Mouse (Mus musculus): ENCODE data around the gene Serpina1a.
"Not testable (repeated sequence)": the region's sequence is repeated elsewhere in the genome, so short reads cannot be mapped to it uniquely, and the experiment has no call there.

DNA sequence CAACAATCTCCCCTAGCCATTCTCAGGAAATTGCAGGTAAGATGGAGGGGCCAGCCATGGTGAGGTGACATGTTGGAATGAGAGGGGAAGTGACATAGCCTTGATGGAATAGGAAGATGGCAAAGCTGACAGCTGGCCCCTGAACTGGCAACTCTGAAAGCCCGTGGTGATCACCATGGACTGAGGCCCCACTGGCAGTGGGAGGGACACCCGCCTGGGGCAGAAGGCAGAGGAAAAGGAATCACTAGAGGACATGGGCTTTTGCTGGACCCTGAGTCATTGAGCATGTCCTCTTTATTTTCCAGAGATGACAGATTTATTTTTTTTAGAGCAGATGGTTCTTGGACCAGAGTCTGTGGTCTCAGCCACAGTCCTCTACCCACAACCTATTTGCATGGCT lies 10.3 kb downstream of the Serpina1a start:
- not testable (repeated sequence) for TF ChIP-seq CTCF (IDR thresholded peaks at IDR 0.05; ENCODE audit: control insufficient read depth, insufficient read depth, insufficient read length); MYOD1 (IDR thresholded peaks at IDR 0.05; ENCODE audit: control insufficient read depth, insufficient read length, low read depth); MYOG (IDR thresholded peaks at IDR 0.05; ENCODE audit: control insufficient read depth, extremely low read depth, insufficient read length); USF1 (IDR thresholded peaks at IDR 0.05; ENCODE audit: low read depth); MAX (IDR thresholded peaks at IDR 0.05); CEBPB (IDR thresholded peaks at IDR 0.05; ENCODE audit: low read depth)

Measured in C2C12 (cell line).